Mouse (Mus musculus) urinary bladder, postnatal 0 days (tissue): ENCODE measurements around the gene Olfr1309. TPM values are rescaled to one million over a fixed set of nuclear protein-coding genes. Genes with fewer than 3 reads are reported as not detected.

ENCODE experiments used
- polyA plus RNA-seq: library from polyadenylated mRNA; unstranded; fragments of >200 nt; fragmentation: Nextera tagmentation; extraction: Ambion mirVana; gene quantifications from 2 replicates; pipeline ENCODE4 v1.2.1, GENCODE M21; 2015

The Olfr1309 gene
- polyA plus RNA-seq, result not detected in 2 replicates

DNA sequence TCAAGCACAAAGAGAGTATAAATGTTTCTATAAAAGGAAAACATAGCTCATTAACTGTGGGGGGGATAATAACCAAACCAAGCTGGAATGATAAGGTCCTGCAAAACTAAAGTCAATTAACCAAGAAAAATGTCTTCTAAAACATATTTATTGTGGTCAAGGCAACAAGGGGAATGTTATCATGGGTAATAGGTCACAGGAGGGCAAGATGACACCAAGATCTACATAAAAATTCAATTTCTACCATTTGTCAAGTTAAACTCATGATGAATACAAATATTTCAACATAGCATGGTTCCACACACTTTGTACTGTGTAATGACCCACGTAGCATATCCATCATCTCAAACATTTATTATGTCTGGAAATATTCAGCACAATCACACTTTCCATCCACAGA is at the start of gene Olfr1309:
Gene Olfr1309 (minus strand): TSS at position 101 of the 400 bp plus-strand sequence.

DNA sequence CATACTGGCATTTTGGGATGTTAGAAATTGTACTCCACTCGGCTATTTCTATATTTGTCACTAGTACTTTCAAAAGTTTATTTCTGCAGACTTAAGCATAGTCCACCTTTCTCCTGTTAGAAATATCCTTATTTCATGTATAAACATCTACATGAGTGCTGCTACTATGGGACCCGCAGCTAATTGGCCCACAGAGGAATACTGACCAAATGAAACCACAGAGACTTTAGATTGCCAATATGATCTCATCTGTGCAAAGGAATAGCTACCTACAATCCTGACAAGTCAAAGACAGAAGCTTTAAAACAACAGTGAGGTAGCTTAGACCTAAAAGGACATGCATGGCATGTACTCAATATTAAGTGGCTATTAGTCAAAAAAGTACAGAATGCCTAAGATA is 34.2 kb upstream of the Olfr1309 start, which contains the start of gene Olfr1311:
Gene Olfr1311 (minus strand): TSS at position 101 of the 400 bp plus-strand sequence.

DNA sequence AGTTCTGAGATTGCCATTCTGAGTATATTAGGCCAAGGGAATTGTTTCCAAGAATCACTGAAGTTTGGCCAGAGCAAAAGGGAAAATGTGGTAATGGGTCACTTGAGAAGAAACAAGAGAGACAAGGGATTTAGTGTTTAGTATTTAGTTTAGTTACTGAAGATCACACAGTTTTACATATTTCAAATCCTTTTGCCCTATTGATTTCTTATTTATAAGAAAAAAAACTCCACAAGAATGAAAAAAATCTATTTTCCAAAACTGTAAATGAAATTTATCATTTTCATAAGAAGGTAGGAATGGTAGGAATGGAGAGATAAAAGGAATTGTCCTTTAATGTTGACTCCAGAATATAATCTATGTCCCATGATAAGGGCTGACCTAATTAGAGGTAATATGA is 22.5 kb upstream of the Olfr1309 start, which contains the start of gene Olfr1310:
Gene Olfr1310 (minus strand): TSS at position 101 of the 400 bp plus-strand sequence.

DNA sequence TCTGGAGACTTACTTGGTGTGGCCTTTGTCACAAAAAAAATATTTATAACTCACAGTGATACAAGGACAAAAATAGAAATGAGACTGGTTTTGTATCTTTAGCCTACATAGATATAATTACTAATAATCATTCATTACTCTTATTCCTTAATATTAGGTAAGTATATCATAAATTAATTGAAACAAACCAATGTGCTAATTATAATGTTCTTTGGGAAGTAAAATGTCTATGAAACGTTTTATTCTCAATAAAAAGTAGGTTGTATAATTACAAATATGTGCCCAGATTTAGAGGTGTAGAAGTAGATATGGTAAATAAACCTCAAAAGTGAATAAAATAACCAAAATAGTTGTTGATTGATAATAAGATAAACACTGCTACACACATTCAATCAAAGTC is 25.2 kb downstream of the Olfr1309 start, which contains the start of gene Olfr1308:
Gene Olfr1308 (minus strand): TSS at position 101 of the 400 bp plus-strand sequence.

DNA sequence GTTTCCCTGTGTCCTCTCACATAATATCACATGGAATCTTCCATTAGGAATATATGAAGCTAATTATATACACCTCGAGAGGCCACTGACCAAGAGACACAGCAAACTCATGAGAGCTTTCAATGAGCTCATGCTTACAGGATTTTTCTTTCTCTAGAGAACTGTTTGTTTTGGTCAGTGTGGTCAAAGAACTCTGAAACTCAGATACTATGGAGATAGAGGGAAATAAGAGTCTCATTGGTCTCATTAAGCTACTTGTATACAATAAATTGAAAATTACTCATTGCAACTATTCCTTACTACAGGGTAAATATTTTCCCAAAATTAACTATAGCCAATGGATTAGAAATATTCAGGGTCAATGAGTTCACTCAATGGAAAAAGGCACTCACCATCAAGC is 40.7 kb downstream of the Olfr1309 start, which contains the start of gene Olfr1307:
Gene Olfr1307 (minus strand): TSS at position 101 of the 400 bp plus-strand sequence.

Other genes starting within 250 kb of the Olfr1309 start
- not detected in 2 replicates for gene Olfr1301, start 239.3 kb downstream of the Olfr1309 start, polyA plus RNA-seq
- not detected in 2 replicates for gene Olfr1302, start 212.9 kb downstream of the Olfr1309 start, polyA plus RNA-seq
- gene Olfr1303, start 169.9 kb downstream of the Olfr1309 start, polyA plus RNA-seq, result not detected in 2 replicates
- not detected in 2 replicates for gene Olfr1305, start 113.1 kb downstream of the Olfr1309 start, polyA plus RNA-seq
- gene Olfr1306, start 74.0 kb downstream of the Olfr1309 start, polyA plus RNA-seq, result not detected in 2 replicates
- not detected in 2 replicates for gene Olfr1307, start 40.8 kb downstream of the Olfr1309 start, polyA plus RNA-seq
- not detected in 2 replicates for gene Olfr1308, start 25.3 kb downstream of the Olfr1309 start, polyA plus RNA-seq
- not detected in 2 replicates for gene Olfr1310, start 22.4 kb upstream of the Olfr1309 start, polyA plus RNA-seq
- gene Olfr1311, start 34.1 kb upstream of the Olfr1309 start, polyA plus RNA-seq, result not detected in 2 replicates
- not detected in 2 replicates for gene Olfr1312, start 60.0 kb upstream of the Olfr1309 start, polyA plus RNA-seq
- not detected in 2 replicates for gene Olfr1313, start 87.6 kb upstream of the Olfr1309 start, polyA plus RNA-seq
- not detected in 2 replicates for gene Olfr1314, start 106.5 kb upstream of the Olfr1309 start, polyA plus RNA-seq
- gene Olfr1315-ps1, start 125.2 kb upstream of the Olfr1309 start, polyA plus RNA-seq, result not detected in 2 replicates
- gene Olfr1316, start 144.7 kb upstream of the Olfr1309 start, polyA plus RNA-seq, result not detected in 2 replicates
- gene Olfr1317, start 150.0 kb upstream of the Olfr1309 start, polyA plus RNA-seq, result not detected in 2 replicates
- gene Olfr1318, start 163.9 kb upstream of the Olfr1309 start, polyA plus RNA-seq, result 0.06 and 0.23 TPM in 2 replicates
- gene Lpcat4, start 249.2 kb upstream of the Olfr1309 start, polyA plus RNA-seq, result 25.4 and 26.8 TPM in 2 replicates